28 mouse cellular contexts compared by ENCODE assay signal in the genomic region with DNA sequence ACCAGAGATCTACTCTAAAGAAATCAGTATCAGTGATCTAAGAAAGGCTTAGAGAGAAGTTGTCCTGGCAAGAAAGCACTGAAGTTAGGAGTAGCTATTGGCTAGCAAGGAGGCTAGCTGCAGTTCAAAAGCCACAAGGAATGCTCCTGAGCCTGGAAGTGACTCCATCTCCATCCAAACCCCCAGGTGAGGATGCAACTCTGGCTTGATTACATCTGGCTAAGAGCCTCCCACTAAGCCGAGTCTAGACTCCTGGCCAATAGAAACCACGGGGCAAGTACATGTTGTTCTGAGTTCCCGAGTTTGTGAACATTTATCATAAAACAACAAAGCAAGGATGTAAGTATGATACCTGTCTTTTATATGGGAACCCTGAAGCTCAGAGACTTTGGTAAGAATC. TPM values are rescaled to one million over a fixed set of nuclear protein-coding genes. Genes with fewer than 3 reads are reported as not detected.
"Had no signal": no experiment of that assay in that cellular context is flagged by ENCODE, and none has a peak within 500 bp of the region (broad histone marks: within the 10 kb centered on the region; RNA-seq: fewer than 3 reads in every experiment).

No protein-coding gene starts in this region.

- H3K4me2 ChIP-seq: limb, embryonic 12.5 days; limb, embryonic 13.5 days; limb, embryonic 15.5 days; liver, embryonic 11.5 days; liver, embryonic 12.5 days; liver, embryonic 13.5 days; liver, embryonic 15.5 days; lung, embryonic 14.5 days; lung, embryonic 15.5 days; midbrain, embryonic 11.5 days; midbrain, embryonic 12.5 days; midbrain, embryonic 13.5 days; midbrain, embryonic 15.5 days; neural tube, embryonic 12.5 days had no signal

- H3K27me3 ChIP-seq: limb, embryonic 12.5 days; limb, embryonic 13.5 days; limb, embryonic 15.5 days; liver, embryonic 15.5 days; lung, embryonic 15.5 days; midbrain, embryonic 12.5 days; midbrain, embryonic 13.5 days; midbrain, embryonic 15.5 days; neural tube, embryonic 12.5 days had no signal

- H3K4me3 ChIP-seq: limb, embryonic 10.5 days; limb, embryonic 12.5 days; limb, embryonic 13.5 days; limb, embryonic 15.5 days; liver, embryonic 12.5 days; liver, embryonic 13.5 days; liver, embryonic 15.5 days; lung, embryonic 15.5 days; megakaryocyte, embryonic 14.5 days; midbrain, embryonic 10.5 days; midbrain, embryonic 12.5 days; midbrain, embryonic 13.5 days; midbrain, embryonic 15.5 days; myocyte; neural tube, embryonic 12.5 days had no signal

- DNase-seq: liver, embryonic 13.5 days; liver, postnatal 0 days; lung, adult 2 months had no signal

- H3K9ac ChIP-seq: limb, embryonic 12.5 days; limb, embryonic 13.5 days; limb, embryonic 15.5 days; liver, embryonic 12.5 days; liver, embryonic 13.5 days; liver, embryonic 14.5 days; liver, embryonic 15.5 days; liver, postnatal 0 days; lung, embryonic 14.5 days; lung, embryonic 15.5 days; midbrain, embryonic 12.5 days; midbrain, embryonic 13.5 days; midbrain, embryonic 15.5 days; neural tube, embryonic 12.5 days had no signal

- H3K36me3 ChIP-seq: limb, embryonic 10.5 days; limb, embryonic 12.5 days; limb, embryonic 13.5 days; limb, embryonic 15.5 days; liver, embryonic 12.5 days; liver, embryonic 13.5 days; liver, embryonic 15.5 days; lung, embryonic 15.5 days; midbrain, embryonic 10.5 days; midbrain, embryonic 12.5 days; midbrain, embryonic 13.5 days; midbrain, embryonic 15.5 days; neural tube, embryonic 12.5 days had no signal

- ATAC-seq: liver, embryonic 12.5 days; liver, postnatal 0 days; lung, postnatal 0 days; midbrain, embryonic 15.5 days; midbrain, embryonic 16.5 days had no signal

- H3K4me1 ChIP-seq: liver, embryonic 15.5 days had no signal

- H3K9me3 ChIP-seq: limb, embryonic 10.5 days; limb, embryonic 12.5 days; limb, embryonic 13.5 days; limb, embryonic 15.5 days; liver, embryonic 12.5 days; liver, embryonic 13.5 days; liver, embryonic 15.5 days; lung, embryonic 15.5 days; megakaryocyte, embryonic 14.5 days; midbrain, embryonic 10.5 days; midbrain, embryonic 12.5 days; midbrain, embryonic 13.5 days; midbrain, embryonic 15.5 days; neural tube, embryonic 12.5 days had no signal

- H3K27ac ChIP-seq: limb, embryonic 10.5 days; limb, embryonic 12.5 days; limb, embryonic 13.5 days; limb, embryonic 15.5 days; liver, embryonic 12.5 days; liver, embryonic 13.5 days; liver, embryonic 14.5 days; liver, embryonic 15.5 days; lung, embryonic 15.5 days; macrophage; midbrain, embryonic 10.5 days; midbrain, embryonic 12.5 days; midbrain, embryonic 13.5 days; midbrain, embryonic 15.5 days; neural tube, embryonic 12.5 days had no signal

RNA-seq across cellular contexts. Expression of gene Eps8l3, which starts 33.6 kb away (rescaled TPM):
- polyA plus RNA-seq: limb, embryonic 10.5 days; limb, embryonic 11.5 days; limb, embryonic 12.5 days; limb, embryonic 15.5 days; liver, embryonic 11.5 days; liver, embryonic 12.5 days; liver, embryonic 13.5 days; liver, embryonic 15.5 days; liver, postnatal 0 days; lung, adult 2 months; lung, embryonic 14.5 days; lung, embryonic 15.5 days; lung, embryonic 16.5 days; lung, postnatal 0 days; macrophage; midbrain, embryonic 10.5 days; midbrain, embryonic 11.5 days; midbrain, embryonic 12.5 days; midbrain, embryonic 13.5 days; midbrain, embryonic 14.5 days; midbrain, embryonic 16.5 days; midbrain, postnatal 0 days; myocyte; neural tube, embryonic 12.5 days had no signal
